ENCODE assay signal across 8 mouse cellular contexts in genomic region chr5:147323237-147323917, GRCm38 (mm10). TPM values are rescaled to one million over a fixed set of nuclear protein-coding genes. Genes with fewer than 3 reads are reported as not detected.
DNase-seq lines count a peak whose midpoint lies in the region; ATAC-seq and TF ChIP-seq lines count a peak whose summit lies in the region.

No protein-coding gene starts in this region.

- peak; percentile 26 to 64 for DNase-seq in left cerebral cortex, postnatal 14 days (ENCODE audit: low spot score in 2 of 2)
- DNase-seq in left cerebral cortex, adult 11 months (ENCODE audit: low spot score): no peak
- DNase-seq in adrenal gland, postnatal 25 days: peak; percentile 80
- DNase-seq in embryonic facial prominence, embryonic 10.5 days (ENCODE audit: low spot score): peak; percentile 84
- DNase-seq in hindbrain, embryonic 11.5 days (ENCODE audit: low spot score): peak; percentile 85
- DNase-seq in left cerebral cortex, postnatal 4 days: peak; percentile 76
- peak; percentile 83 for DNase-seq in midbrain, embryonic 14.5 days
- peak; percentile 83 for DNase-seq in stomach, postnatal 0 days (ENCODE audit: low spot score)

- no peaks in the 10 kb centered on the region for H3K36me3 ChIP-seq in embryonic facial prominence, embryonic 10.5 days (replicated peaks)
- H3K36me3 ChIP-seq in hindbrain, embryonic 11.5 days (ENCODE audit: control insufficient read depth, insufficient read depth, low read length): no peaks in the 10 kb centered on the region
- H3K36me3 ChIP-seq in midbrain, embryonic 14.5 days (ENCODE audit: control insufficient read depth, insufficient read depth, low read length): no peaks in the 10 kb centered on the region
- no peaks in the 10 kb centered on the region for H3K36me3 ChIP-seq in stomach, postnatal 0 days (ENCODE audit: control insufficient read depth, insufficient read depth, low read length)

- 18% methylated on average over 17 of the region's 17 CpGs for WGBS in embryonic facial prominence, embryonic 10.5 days
- WGBS in hindbrain, embryonic 11.5 days: 21% methylated on average over 17 of the region's 17 CpGs
- WGBS in midbrain, embryonic 14.5 days: 23% methylated on average over 17 of the region's 17 CpGs
- 14% methylated on average over 17 of the region's 17 CpGs for WGBS in stomach, postnatal 0 days

- no peak for TF ChIP-seq EP300 in stomach, postnatal 0 days (optimal IDR thresholded peaks at IDR 0.05)

- TF ChIP-seq CTCF in stomach, postnatal 0 days (IDR thresholded peaks at IDR 0.05; ENCODE audit: low read depth): peak; percentile 90

- no peak overlapping the region for H3K4me2 ChIP-seq in hindbrain, embryonic 11.5 days (replicated peaks; ENCODE audit: low read depth, low read length)
- H3K4me2 ChIP-seq in midbrain, embryonic 14.5 days (ENCODE audit: low read length): no peak overlapping the region
- H3K4me2 ChIP-seq in stomach, postnatal 0 days (replicated peaks; ENCODE audit: low read depth): no peak overlapping the region

- H3K9me3 ChIP-seq in embryonic facial prominence, embryonic 10.5 days: no peaks in the 10 kb centered on the region
- no peaks in the 10 kb centered on the region for H3K9me3 ChIP-seq in hindbrain, embryonic 11.5 days (ENCODE audit: control insufficient read depth, low read length)
- H3K9me3 ChIP-seq in midbrain, embryonic 14.5 days (ENCODE audit: control insufficient read depth, low read length): no peaks in the 10 kb centered on the region
- H3K9me3 ChIP-seq in stomach, postnatal 0 days (ENCODE audit: control insufficient read depth, low read length): no peaks in the 10 kb centered on the region

- peaks cover 50% of the 10 kb centered on the region for H3K27me3 ChIP-seq in embryonic facial prominence, embryonic 10.5 days (replicated peaks; ENCODE audit: low read depth, poor library complexity, severe bottlenecking)
- H3K27me3 ChIP-seq in hindbrain, embryonic 11.5 days (ENCODE audit: control insufficient read depth, insufficient read depth, low read length): peaks cover 22% of the 10 kb centered on the region
- peaks cover 36% of the 10 kb centered on the region for H3K27me3 ChIP-seq in midbrain, embryonic 14.5 days (ENCODE audit: control insufficient read depth, insufficient read depth, low read length)
- no peaks in the 10 kb centered on the region for H3K27me3 ChIP-seq in stomach, postnatal 0 days (ENCODE audit: control insufficient read depth, insufficient read depth, low read length)

- H3K9ac ChIP-seq in hindbrain, embryonic 11.5 days (ENCODE audit: low read depth, low read length): no peak overlapping the region
- no peak overlapping the region for H3K9ac ChIP-seq in midbrain, embryonic 14.5 days (replicated peaks; ENCODE audit: low read length)
- no peak overlapping the region for H3K9ac ChIP-seq in stomach, postnatal 0 days (ENCODE audit: low read length)

- H3K4me1 ChIP-seq in embryonic facial prominence, embryonic 10.5 days: no peaks in the 10 kb centered on the region
- H3K4me1 ChIP-seq in hindbrain, embryonic 11.5 days (replicated peaks; ENCODE audit: control insufficient read depth, insufficient read depth, low read length): no peaks in the 10 kb centered on the region
- no peaks in the 10 kb centered on the region for H3K4me1 ChIP-seq in midbrain, embryonic 14.5 days (ENCODE audit: control insufficient read depth, insufficient read depth, low read length)
- H3K4me1 ChIP-seq in stomach, postnatal 0 days (replicated peaks; ENCODE audit: control insufficient read depth, insufficient read depth): no peaks in the 10 kb centered on the region

- intact Hi-C loops in left cerebral cortex, postnatal 14 days (cut with DNase I): no loop called here
- intact Hi-C loops in left cerebral cortex, postnatal 4 days (cut with DNase I): loop anchor here (10.0 kb wide), 1 partner anchor 521 kb away; no protein-coding TSS in a partner anchor

- H3K27ac ChIP-seq in embryonic facial prominence, embryonic 10.5 days (replicated peaks): no peak overlapping the region
- no peak overlapping the region for H3K27ac ChIP-seq in hindbrain, embryonic 11.5 days (ENCODE audit: low read depth, low read length)
- H3K27ac ChIP-seq in midbrain, embryonic 14.5 days (replicated peaks; ENCODE audit: low read depth, low read length): no peak overlapping the region
- H3K27ac ChIP-seq in stomach, postnatal 0 days (replicated peaks): no peak overlapping the region

- H3K4me3 ChIP-seq in embryonic facial prominence, embryonic 10.5 days: no peak overlapping the region
- H3K4me3 ChIP-seq in hindbrain, embryonic 11.5 days (ENCODE audit: low read depth, low read length): no peak overlapping the region
- no peak overlapping the region for H3K4me3 ChIP-seq in midbrain, embryonic 14.5 days (replicated peaks; ENCODE audit: low read depth, low read length)
- H3K4me3 ChIP-seq in stomach, postnatal 0 days (ENCODE audit: low read depth, low read length): no peak overlapping the region

- ATAC-seq in hindbrain, embryonic 11.5 days (ENCODE audit: low FRiP score): peak; percentile 51; the same call in 1 of the 2 replicates
- ATAC-seq in midbrain, embryonic 14.5 days (ENCODE audit: low FRiP score, low TSS enrichment): no peak; the same call in 1 of the 2 replicates
- 0 out of 2 replicates have a peak, but pooled peaks have one; percentile 18 for ATAC-seq in stomach, postnatal 0 days (ENCODE audit: low FRiP score, low TSS enrichment)

RNA-seq across cellular contexts. Expression of gene Urad, which starts 1.1 kb away (rescaled TPM):
- total RNA-seq in left cerebral cortex, postnatal 14 days (2021): not detected
- 5.3 and 6.1 TPM in 2 replicates for total RNA-seq in adrenal gland, postnatal 25 days (2021)
- not detected in 2 replicates for polyA plus RNA-seq in embryonic facial prominence, embryonic 10.5 days (2016; fragmentation: Nextera tagmentation; extraction: Ambion mirVana)
- not detected in 2 replicates for polyA plus RNA-seq in hindbrain, embryonic 11.5 days (2014; fragmentation: Nextera tagmentation; extraction: Ambion mirVana)
- not detected for total RNA-seq in left cerebral cortex, postnatal 4 days (2021)
- not detected in 2 replicates for polyA plus RNA-seq in midbrain, embryonic 14.5 days (2014; fragmentation: Nextera tagmentation; extraction: Ambion mirVana)
- not detected in 2 replicates for polyA plus RNA-seq in stomach, postnatal 0 days (2015; fragmentation: Nextera tagmentation; extraction: Ambion mirVana)

RNA-seq across cellular contexts. Expression of gene Cdx2, which starts 16.3 kb away (rescaled TPM):
- not detected for total RNA-seq in left cerebral cortex, postnatal 14 days (2021)
- not detected in 2 replicates for total RNA-seq in adrenal gland, postnatal 25 days (2021)
- not detected in 2 replicates for polyA plus RNA-seq in embryonic facial prominence, embryonic 10.5 days (2016; fragmentation: Nextera tagmentation; extraction: Ambion mirVana)
- polyA plus RNA-seq in hindbrain, embryonic 11.5 days (2014; fragmentation: Nextera tagmentation; extraction: Ambion mirVana): not detected in 2 replicates
- not detected for total RNA-seq in left cerebral cortex, postnatal 4 days (2021)
- not detected in 2 replicates for polyA plus RNA-seq in midbrain, embryonic 14.5 days (2014; fragmentation: Nextera tagmentation; extraction: Ambion mirVana)
- 0.05 and 0.06 TPM in 2 replicates for polyA plus RNA-seq in stomach, postnatal 0 days (2015; fragmentation: Nextera tagmentation; extraction: Ambion mirVana)

RNA-seq across cellular contexts. Expression of gene Pdx1, which starts 53.6 kb away (rescaled TPM):
- not detected for total RNA-seq in left cerebral cortex, postnatal 14 days (2021)
- total RNA-seq in adrenal gland, postnatal 25 days (2021): not detected in 2 replicates
- not detected in 2 replicates for polyA plus RNA-seq in embryonic facial prominence, embryonic 10.5 days (2016; fragmentation: Nextera tagmentation; extraction: Ambion mirVana)
- not detected in 2 replicates for polyA plus RNA-seq in hindbrain, embryonic 11.5 days (2014; fragmentation: Nextera tagmentation; extraction: Ambion mirVana)
- total RNA-seq in left cerebral cortex, postnatal 4 days (2021): not detected
- polyA plus RNA-seq in midbrain, embryonic 14.5 days (2014; fragmentation: Nextera tagmentation; extraction: Ambion mirVana): not detected in 2 replicates
- 3.0 and 3.6 TPM in 2 replicates for polyA plus RNA-seq in stomach, postnatal 0 days (2015; fragmentation: Nextera tagmentation; extraction: Ambion mirVana)
